Mouse (Mus musculus) testis, adult 2 months (tissue): ENCODE measurements around the gene Tdrd5.

Experiments
- CTCF ChIP-seq: fragments of 200-500 bp; IDR thresholded peaks from 2 replicates; pipeline ENCODE4 v1.5.1; 2012; ENCODE audit warnings: low read depth, mild to moderate bottlenecking, inconsistent platforms, low read length, moderate library complexity; ENCODE audit not compliant: control insufficient read depth, insufficient read depth, insufficient replicate concordance
- POLR2A ChIP-seq: fragments of 200-500 bp; IDR thresholded peaks from 2 replicates; pipeline ENCODE4 v1.6.1; 2012; ENCODE audit warnings: low read depth, mild to moderate bottlenecking, inconsistent platforms, low read length, moderate library complexity; ENCODE audit not compliant: control insufficient read depth

GRCm38 (mm10) chr1:156217941-156218340, 85.5 kb downstream of the Tdrd5 start:
- TF ChIP-seq CTCF (no peak), POLR2A (no peak)
